8 mouse cellular contexts compared by ENCODE assay signal in the genomic region with DNA sequence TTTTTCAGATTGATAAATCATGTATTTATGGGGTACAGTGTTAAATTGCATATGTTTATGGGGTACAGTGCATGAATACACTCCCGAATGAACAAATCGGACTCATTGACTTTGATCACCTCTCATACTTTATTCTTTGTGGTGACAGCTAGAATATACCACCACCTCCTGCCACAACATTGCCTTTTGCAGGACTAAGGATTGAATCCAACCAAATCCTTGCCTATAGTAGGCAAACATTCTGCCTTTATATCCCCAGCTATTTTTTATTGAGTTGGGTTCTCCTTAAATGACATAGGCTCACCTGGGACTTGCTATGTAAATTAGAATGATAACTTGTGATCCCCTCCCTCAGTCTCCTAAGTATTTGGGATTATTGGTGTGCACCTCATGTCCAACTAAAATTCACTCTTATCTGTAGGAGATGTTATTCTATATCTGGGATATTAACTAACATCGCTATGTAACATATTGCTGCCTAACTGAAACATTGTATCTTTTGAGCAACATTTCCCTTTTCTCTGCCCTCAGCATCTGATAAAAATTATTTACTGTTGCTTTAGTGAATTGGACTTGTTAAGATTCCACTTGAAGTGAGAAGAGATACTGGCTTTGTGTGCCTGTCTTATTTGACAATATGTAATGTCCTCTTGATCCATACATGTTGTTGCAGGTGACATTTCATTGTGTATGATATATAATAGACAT. TPM values are rescaled to one million over a fixed set of nuclear protein-coding genes. Genes with fewer than 3 reads are reported as not detected.
DNase-seq lines count a peak whose midpoint lies in the region; ATAC-seq and TF ChIP-seq lines count a peak whose summit lies in the region.

No protein-coding gene starts in this region.

- no peaks in the 10 kb centered on the region for H3K9me3 ChIP-seq in E14TG2a.4 (ENCODE audit: low read length)
- H3K9me3 ChIP-seq in forebrain, embryonic 15.5 days: no peaks in the 10 kb centered on the region
- no peaks in the 10 kb centered on the region for H3K9me3 ChIP-seq in liver, embryonic 16.5 days (replicated peaks; ENCODE audit: control insufficient read depth, low read length)

- H3K9ac ChIP-seq in heart, adult 2 months (ENCODE audit: low read depth, low read length): no peak overlapping the region; the same call in 1 of the 2 replicates
- H3K9ac ChIP-seq in forebrain, embryonic 15.5 days (replicated peaks): peak overlapping the region; percentile 68
- peak overlapping the region; percentile 87 for H3K9ac ChIP-seq in liver, embryonic 16.5 days (ENCODE audit: low read depth, low read length)

- intact Hi-C loops in heart, adult 2 months (cut with DNase I): loop anchor here (2.0 to 5.0 kb wide), 4 partner anchors 79 to 519 kb away; a partner anchor contains a TSS

- H3K4me3 ChIP-seq in heart, adult 2 months: no peak overlapping the region
- H3K4me3 ChIP-seq in E14TG2a.4 (replicated peaks; ENCODE audit: low read length): peak overlapping the region; percentile 82
- H3K4me3 ChIP-seq in forebrain, embryonic 15.5 days: peak overlapping the region; percentile 55
- H3K4me3 ChIP-seq in liver, embryonic 16.5 days (ENCODE audit: low read depth, low read length): peak overlapping the region; percentile 76

- peaks cover 2% of the 10 kb centered on the region for H3K4me1 ChIP-seq in heart, adult 2 months (ENCODE audit: control insufficient read depth, insufficient read depth, low read length)
- H3K4me1 ChIP-seq in E14TG2a.4 (replicated peaks; ENCODE audit: low read depth, low read length): peaks cover 53% of the 10 kb centered on the region
- H3K4me1 ChIP-seq in forebrain, embryonic 15.5 days: peaks cover 11% of the 10 kb centered on the region
- H3K4me1 ChIP-seq in liver, embryonic 16.5 days (ENCODE audit: control insufficient read depth, low read depth, low read length): no peaks in the 10 kb centered on the region; the same call in none of the 2 replicates

- DNase-seq in heart, adult 2 months: no peak
- DNase-seq in heart, adult 9 months (ENCODE audit: low spot score in 2 of 2): no peak
- no peak for DNase-seq in T-cell, adult 2 months (ENCODE audit: low spot score)
- no peak for DNase-seq in urinary bladder, postnatal 14 days (ENCODE audit: low spot score)
- no peak for DNase-seq in right cerebral cortex, adult 18-20 months

- ATAC-seq in forebrain, embryonic 15.5 days (replicated peaks): no peak
- ATAC-seq in liver, embryonic 16.5 days (ENCODE audit: low read depth): no peak

- 62% methylated on average over 3 of the region's 3 CpGs for WGBS in heart, adult 2 months
- 63% methylated on average over 3 of the region's 3 CpGs for WGBS in forebrain, embryonic 15.5 days
- WGBS in liver, embryonic 16.5 days (ENCODE audit: insufficient replicate concordance): 49% methylated on average over 3 of the region's 3 CpGs

- peak overlapping the region; percentile 48 for H3K4me2 ChIP-seq in forebrain, embryonic 15.5 days (replicated peaks)
- H3K4me2 ChIP-seq in liver, embryonic 16.5 days (ENCODE audit: low read depth, low read length): peak overlapping the region; percentile 69

- TF ChIP-seq EP300 in heart, adult 2 months (IDR thresholded peaks at IDR 0.05; ENCODE audit: insufficient read depth, low read depth, low read length): no peak

- H3K36me3 ChIP-seq in heart, adult 2 months (ENCODE audit: control insufficient read depth, insufficient read depth, low read length): no peaks in the 10 kb centered on the region
- no peaks in the 10 kb centered on the region for H3K36me3 ChIP-seq in E14TG2a.4 (ENCODE audit: insufficient read depth, low read length)
- no peaks in the 10 kb centered on the region for H3K36me3 ChIP-seq in forebrain, embryonic 15.5 days
- H3K36me3 ChIP-seq in liver, embryonic 16.5 days (ENCODE audit: control insufficient read depth, insufficient read depth): no peaks in the 10 kb centered on the region

- peak overlapping the region; percentile 96 for H3K27ac ChIP-seq in heart, adult 2 months
- H3K27ac ChIP-seq in forebrain, embryonic 15.5 days (replicated peaks): peak overlapping the region; percentile 98
- peak overlapping the region; percentile 96; the same call in 1 of the 2 replicates for H3K27ac ChIP-seq in liver, embryonic 16.5 days (ENCODE audit: low read length)

- H3K79me2 ChIP-seq in heart, adult 2 months (replicated peaks; ENCODE audit: control insufficient read depth, insufficient read depth, low read length): no peaks in the 10 kb centered on the region

- no peaks in the 10 kb centered on the region for H3K27me3 ChIP-seq in heart, adult 2 months (ENCODE audit: control insufficient read depth, insufficient read depth, low read length)
- H3K27me3 ChIP-seq in E14TG2a.4 (ENCODE audit: insufficient read depth, low read length): no peaks in the 10 kb centered on the region
- no peaks in the 10 kb centered on the region for H3K27me3 ChIP-seq in forebrain, embryonic 15.5 days
- peaks cover 6% of the 10 kb centered on the region; the same call in 1 of the 2 replicates for H3K27me3 ChIP-seq in liver, embryonic 16.5 days (ENCODE audit: control insufficient read depth, insufficient read depth, low read depth, low read length)

- no peak for TF ChIP-seq CTCF in heart, adult 2 months (IDR thresholded peaks at IDR 0.05)
- TF ChIP-seq CTCF in E14TG2a.4 (conservative IDR thresholded peaks at IDR 0.05; ENCODE audit: low read length): no peak

- no peak for TF ChIP-seq POLR2A in heart, adult 2 months (IDR thresholded peaks at IDR 0.05; ENCODE audit: insufficient read depth, low read depth, low read length)

RNA-seq across cellular contexts. Expression of a gene that starts 1.4 kb away (rescaled TPM):
- 10 to 100 TPM; 21.6 to 25.7 TPM for total RNA-seq in heart, adult 2 months (2021)
- polyA plus RNA-seq in heart, adult 2 months (2012; rRNA removed): 14.2 and 26.0 TPM in 2 replicates
- polyA plus RNA-seq in forebrain, embryonic 15.5 days (2015; fragmentation: Nextera tagmentation; extraction: Ambion mirVana): 13.4 and 14.0 TPM in 2 replicates
- 3.9 and 4.4 TPM in 2 replicates for polyA plus RNA-seq in liver, embryonic 16.5 days (2015; fragmentation: Nextera tagmentation; extraction: Ambion mirVana)
